Mouse (Mus musculus): ENCODE results near the gene Gfer.
A peak's percentile ranks its signal among the peaks of the same experiment; 100 is the strongest.

GRCm38 (mm10) chr17:24732233-24732935, 36.4 kb upstream of the Gfer start:
- TF ChIP-seq CTCF (IDR thresholded peaks at IDR 0.05) (no peak), POLR2A (IDR thresholded peaks at IDR 0.05; ENCODE audit: insufficient read depth, low read depth, low read length) (peak; percentile 55), EP300 (IDR thresholded peaks at IDR 0.05; ENCODE audit: insufficient read depth, low read depth, low read length) (0 out of 2 replicates have a peak, but pooled peaks have one; percentile 67)
